Mouse (Mus musculus) ES-E14 (cell line): Measurements from ENCODE around the gene Orc2. TPM values are rescaled to one million over a fixed set of nuclear protein-coding genes. Genes with fewer than 3 reads are reported as not detected.

Experiments
- DNase-seq: peaks from one replicate; pipeline ENCODE4 v3.0.0-alpha.2; 2013; ENCODE audit warnings: low read depth, low spot score
- H3K27ac ChIP-seq: 2 replicates; pipeline ENCODE4 v1.5.1; 2012; ENCODE audit warnings: low read depth, mild to moderate bottlenecking, low read length, moderate library complexity, mixed read lengths; ENCODE audit not compliant: poor library complexity, insufficient read depth, severe bottlenecking
- H3K36me3 ChIP-seq: 2 replicates; pipeline ENCODE4 v1.6.1; 2012; ENCODE audit warnings: mild to moderate bottlenecking, low read length, moderate library complexity, mixed read lengths; ENCODE audit not compliant: control insufficient read depth, poor library complexity, insufficient read depth, severe bottlenecking
- H3K4me1 ChIP-seq, 2 experiments: fragments of 150-350 bp in 1 of 2; sonication (generic) in 1 of 2; 2 replicates each; pipeline ENCODE4 v1.6.1; 2012; ENCODE audit warnings: low read length in 2 of 2, mild to moderate bottlenecking in 1 of 2, mixed read lengths in 1 of 2; ENCODE audit not compliant: control insufficient read depth in 2 of 2, insufficient read depth in 2 of 2, poor library complexity in 1 of 2
- H3K4me3 ChIP-seq, 2 experiments: fragments of 150-350 bp in 1 of 2; sonication (generic) in 1 of 2; 2 replicates each; pipeline ENCODE4 v1.5.1; 2012; ENCODE audit warnings: low read length in 2 of 2, low read depth in 1 of 2, mild to moderate bottlenecking in 1 of 2, mixed read lengths in 1 of 2; ENCODE audit not compliant: insufficient read depth in 1 of 2, poor library complexity in 1 of 2, severe bottlenecking in 1 of 2
- H3K9ac ChIP-seq: 2 replicates; pipeline ENCODE4 v1.6.1; 2012; ENCODE audit warnings: low read depth, mild to moderate bottlenecking, low read length, mixed read lengths; ENCODE audit not compliant: poor library complexity, insufficient read depth, severe bottlenecking
- H3K9me3 ChIP-seq: fragments of 150-350 bp; sonication (generic); 2 replicates; pipeline ENCODE4 v1.6.1; 2012; ENCODE audit warnings: low read depth, mild to moderate bottlenecking, low read length; ENCODE audit not compliant: control insufficient read depth, insufficient read depth
- CHD2 ChIP-seq: IDR thresholded peaks from 2 replicates; pipeline ENCODE4 v1.6.1; 2014; ENCODE audit warnings: mild to moderate bottlenecking, low read depth, low read length, inconsistent platforms
- HCFC1 ChIP-seq: IDR thresholded peaks from 2 replicates; pipeline ENCODE4 v1.6.1; 2012; ENCODE audit warnings: low read length, inconsistent platforms, borderline replicate concordance; ENCODE audit not compliant: insufficient read depth
- MAFK ChIP-seq: IDR thresholded peaks from 2 replicates; pipeline ENCODE4 v1.6.1; 2014; ENCODE audit warnings: mild to moderate bottlenecking, low read depth, low read length, inconsistent platforms; ENCODE audit not compliant: insufficient read depth
- ZC3H11A ChIP-seq: IDR thresholded peaks from 2 replicates; pipeline ENCODE4 v1.6.1; 2012; ENCODE audit warnings: low read depth, mild to moderate bottlenecking, inconsistent platforms, low read length, borderline replicate concordance
- ZNF384 ChIP-seq: IDR thresholded peaks from 2 replicates; pipeline ENCODE4 v1.6.1; 2012; ENCODE audit warnings: low read depth, low read length, inconsistent platforms
- in situ Hi-C, 2 experiments: fragments of 600-800 bp; cut with MboI; formaldehyde crosslinking; loops; one replicate each; pipeline ENCODE4 v1.15.1; 2025; ENCODE audit warnings: low sequenced_read_pairs in 2 of 2, inconsistent platforms in 1 of 2; ENCODE audit not compliant: unreplicated experiment in 2 of 2
- total RNA-seq: library from RNA; depleted of rRNA; stranded (reverse); fragments of 300-350 nt; gene quantifications from 2 replicates; pipeline ENCODE4 v1.2.3, GENCODE M21; 2012

Gene Orc2
- total RNA-seq, 1 experiment: 71.3 TPM

- in situ Hi-C loops: no loop called here
- TF ChIP-seq ZNF384 (no peak), MAFK (no peak), ZC3H11A (no peak), HCFC1 (no peak), CHD2 (no peak)
- Histone ChIP-seq H3K4me3 (no peak overlapping the region), H3K36me3 (peaks cover 38% of the 10 kb centered on the region), H3K4me1 (peaks cover 0 to 2% of the 10 kb centered on the region in 2 experiments; a peak in 1 of 4 replicates), H3K9me3 (no peaks in the 10 kb centered on the region), H3K9ac (no peak overlapping the region), H3K27ac (no peak overlapping the region)
- no peak for DNase-seq
Observed at GRCm38 (mm10) chr1:58458867-58459266, 46.0 kb downstream of the Orc2 start.

- peaks cover 38% of the 10 kb centered on the region for H3K36me3 ChIP-seq
Observed at GRCm38 (mm10) chr1:58458175-58458574, 46.7 kb downstream of the Orc2 start.

DNA sequence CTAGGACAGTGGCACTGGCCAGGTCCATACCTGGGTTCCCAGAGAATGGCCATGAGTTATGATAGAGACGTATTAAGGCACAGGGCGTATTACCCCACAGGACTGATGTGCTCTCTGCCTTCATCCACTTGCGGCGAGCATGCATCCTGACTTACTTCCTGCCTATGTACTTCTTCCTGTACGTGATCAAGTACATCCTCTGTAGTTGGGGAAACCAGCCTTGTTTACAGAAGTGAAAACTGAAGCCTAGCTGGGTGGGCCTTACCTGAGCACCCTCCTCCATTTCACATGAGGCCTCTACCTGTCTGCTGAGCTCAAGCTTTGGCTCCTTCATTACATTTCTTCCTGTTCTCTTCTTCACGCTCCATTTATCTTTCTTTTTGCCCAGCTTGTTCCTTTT is 50.6 kb downstream of the Orc2 start:
- Histone ChIP-seq H3K4me1 (peaks cover 0 to 2% of the 10 kb centered on the region in 2 experiments; a peak in 1 of 4 replicates), H3K27ac (no peak overlapping the region), H3K9me3 (no peaks in the 10 kb centered on the region), H3K9ac (no peak overlapping the region), H3K4me3 (no peak overlapping the region), H3K36me3 (peaks cover 39% of the 10 kb centered on the region)
- DNase-seq: no peak
- TF ChIP-seq MAFK (no peak), HCFC1 (no peak), ZNF384 (no peak), CHD2 (no peak), ZC3H11A (no peak)
- in situ Hi-C loops: no loop called here

More at GRCm38 (mm10) chr1:58458175-58458574, 46.7 kb downstream of the Orc2 start:
- TF ChIP-seq CHD2: 0 out of 2 replicates have a peak, but pooled peaks have one; percentile 45
- TF ChIP-seq ZC3H11A: no peak
- TF ChIP-seq MAFK: no peak
- no peak for TF ChIP-seq ZNF384
- TF ChIP-seq HCFC1: no peak
- in situ Hi-C loops: no loop called here
- Histone ChIP-seq H3K27ac (no peak overlapping the region), H3K4me1 (peaks cover 0 to 2% of the 10 kb centered on the region in 2 experiments; a peak in 1 of 4 replicates), H3K4me3 (0 out of 4 replicates have a peak overlapping the region, but pooled peaks of 1 of the 2 experiments have one; percentile 1), H3K9me3 (no peaks in the 10 kb centered on the region), H3K9ac (no peak overlapping the region; the same call in 1 of the 2 replicates)
- DNase-seq: peak; percentile 16

GRCm38 (mm10) chr1:58448396-58448795 is 56.5 kb downstream of the Orc2 start:
- no peak for DNase-seq
- in situ Hi-C loops: no loop called here
- TF ChIP-seq ZC3H11A (no peak), HCFC1 (no peak), CHD2 (no peak), MAFK (no peak), ZNF384 (no peak)
- Histone ChIP-seq H3K4me1 (peaks cover 0 to 7% of the 10 kb centered on the region in 2 experiments; a peak in 1 of 4 replicates), H3K9ac (no peak overlapping the region), H3K36me3 (peaks cover 27% of the 10 kb centered on the region; the same call in 1 of the 2 replicates), H3K27ac (no peak overlapping the region), H3K4me3 (no peak overlapping the region), H3K9me3 (no peaks in the 10 kb centered on the region)
